Mouse (Mus musculus) intestine, postnatal 0 days (tissue): ENCODE results near the gene Ctsw. TPM values are rescaled to one million over a fixed set of nuclear protein-coding genes. Genes with fewer than 3 reads are reported as not detected.
A peak's percentile ranks its signal among the peaks of the same experiment; 100 is the strongest.

Experiments
- ATAC-seq: fragments of 200-750 bp; cut with Nextera tagmentation; 2 replicates; pipeline ENCODE4 v1.8.0; 2017; ENCODE audit warnings: mild to moderate bottlenecking, moderate TSS enrichment, moderate library complexity
- H3K27ac ChIP-seq: fragments of 300-500 bp; sonication (generic); 2 replicates; pipeline ENCODE4 v1.5.1; 2014; ENCODE audit warnings: mild to moderate bottlenecking, low read depth, low read length, moderate library complexity
- H3K27me3 ChIP-seq: fragments of 300-500 bp; sonication (generic); replicated peaks from 2 replicates; pipeline ENCODE4 v1.6.1; 2014; ENCODE audit warnings: low read length, mixed read lengths; ENCODE audit not compliant: control insufficient read depth, insufficient read depth
- H3K36me3 ChIP-seq: fragments of 300-500 bp; sonication (generic); 2 replicates; pipeline ENCODE4 v1.6.1; 2014; ENCODE audit warnings: mild to moderate bottlenecking, moderate library complexity; ENCODE audit not compliant: control insufficient read depth, insufficient read depth
- H3K4me1 ChIP-seq: fragments of 300-500 bp; sonication (generic); replicated peaks from 2 replicates; pipeline ENCODE4 v1.6.1; 2014; ENCODE audit warnings: antibody characterized with exemption, low read length, mixed read lengths; ENCODE audit not compliant: control insufficient read depth, insufficient read depth
- H3K4me2 ChIP-seq: fragments of 300-500 bp; sonication (generic); replicated peaks from 2 replicates; pipeline ENCODE4 v1.6.1; 2014; ENCODE audit warnings: low read depth, mild to moderate bottlenecking, moderate library complexity
- H3K4me3 ChIP-seq: fragments of 300-500 bp; sonication (generic); 2 replicates; pipeline ENCODE4 v1.5.1; 2014; ENCODE audit warnings: low read depth, low read length
- H3K9ac ChIP-seq: fragments of 300-500 bp; sonication (generic); 2 replicates; pipeline ENCODE4 v1.6.1; 2014; ENCODE audit warnings: mild to moderate bottlenecking, low read depth, low read length
- H3K9me3 ChIP-seq: fragments of 300-500 bp; sonication (generic); 2 replicates; pipeline ENCODE4 v1.6.1; 2016; ENCODE audit warnings: mixed run types; ENCODE audit not compliant: control insufficient read depth
- CTCF ChIP-seq: sonication (generic); IDR thresholded peaks from 2 replicates; pipeline ENCODE4 v1.5.1; 2016; ENCODE audit warnings: low read depth, mild to moderate bottlenecking, control low read depth, antibody characterized with exemption, moderate library complexity
- WGBS: fragments of 180-500 bp; shearing (Covaris S2); extraction: QIAGEN DNeasy Blood & Tissue Kit; methylation state at CpG from one replicate; pipeline ENCODE4 v1.1.7; 2014; 5-methylcytosine and 5-hydroxymethylcytosine counted together
- polyA plus RNA-seq: library from polyadenylated mRNA; unstranded; fragments of >200 nt; fragmentation: Nextera tagmentation; extraction: Ambion mirVana; gene quantifications from 2 replicates; pipeline ENCODE4 v1.2.1, GENCODE M21; 2015

The Ctsw gene
- polyA plus RNA-seq, result 0.85 and 0.92 TPM in 2 replicates

DNA sequence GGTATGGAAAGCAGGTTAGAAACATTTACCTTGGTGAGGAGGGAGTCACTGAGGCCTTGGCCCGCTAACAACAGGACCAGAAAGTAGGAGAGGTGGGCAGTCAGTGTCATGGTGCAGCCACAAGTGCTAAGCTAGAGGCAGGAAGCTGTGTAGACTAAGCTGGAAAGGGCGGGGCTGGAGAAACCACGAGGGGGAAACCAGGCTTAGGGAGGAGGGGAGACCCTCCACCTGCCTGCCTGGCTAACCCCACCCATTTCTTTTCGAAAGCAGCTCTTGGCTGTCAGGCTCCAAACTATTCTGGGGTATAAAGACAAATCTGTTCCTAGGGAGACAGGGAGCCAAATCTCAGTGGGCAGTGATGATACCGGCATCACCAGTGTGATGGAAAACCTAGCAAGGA, at the start of gene Ctsw:
Gene Ctsw (minus strand): TSS at position 134 of the 400 bp plus-strand sequence.
- no peak for ATAC-seq
- Histone ChIP-seq H3K36me3 (peaks cover 42% of the 10 kb centered on the region), H3K9me3 (no peaks in the 10 kb centered on the region), H3K9ac (no peak within 1 kb of the TSS), H3K4me1 (no peaks in the 10 kb centered on the region), H3K4me3 (no peak within 1 kb of the TSS), H3K4me2 (no peak within 1 kb of the TSS), H3K27me3 (no peaks in the 10 kb centered on the region), H3K27ac (no peak within 1 kb of the TSS)
- WGBS, result 47% methylated on average over 5 of the region's 5 CpGs
- no peak for TF ChIP-seq CTCF

DNA sequence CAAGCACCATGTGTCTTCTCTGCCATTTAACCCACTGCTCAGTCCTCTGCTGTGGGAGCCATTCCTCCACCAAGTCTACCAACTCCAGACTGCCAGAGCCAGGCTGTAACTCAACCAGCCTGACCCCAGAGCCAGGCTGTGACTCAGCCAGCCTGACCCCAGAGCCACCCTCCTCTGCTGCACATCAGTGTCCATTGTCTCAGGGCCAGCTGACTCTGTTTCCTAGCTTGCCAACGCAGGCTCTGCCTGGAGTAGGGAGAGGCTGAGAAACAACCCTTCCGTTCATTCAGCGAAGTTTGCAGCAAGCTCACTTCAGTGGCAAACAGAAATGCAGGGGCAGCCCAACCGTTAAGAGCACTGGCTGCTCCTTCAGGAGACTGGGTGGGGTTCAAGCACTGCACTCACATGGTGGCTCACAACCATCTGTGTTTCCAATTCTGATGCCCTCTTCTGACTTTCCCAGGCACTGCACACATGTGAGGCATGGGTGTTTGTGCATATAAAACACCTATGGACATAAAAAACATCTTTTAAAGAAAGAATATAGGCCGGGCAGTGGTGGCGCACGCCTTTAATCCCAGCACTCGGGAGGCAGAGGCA, 48.7 kb upstream of the Ctsw start:
- no peaks in the 10 kb centered on the region for H3K9me3 ChIP-seq
- no peaks in the 10 kb centered on the region; the same call in none of the 2 replicates for H3K4me1 ChIP-seq
- no peak for ATAC-seq
- H3K36me3 ChIP-seq, result no peaks in the 10 kb centered on the region
- TF ChIP-seq CTCF, result peak; percentile 32; the same call in 1 of the 2 replicates
- H3K4me3 ChIP-seq, result no peak overlapping the region
- H3K27me3 ChIP-seq, result no peaks in the 10 kb centered on the region
- H3K27ac ChIP-seq, result peak overlapping the region; percentile 23
- 78% methylated on average over 8 of the region's 8 CpGs for WGBS
- H3K9ac ChIP-seq, result no peak overlapping the region
- no peak overlapping the region for H3K4me2 ChIP-seq

DNA sequence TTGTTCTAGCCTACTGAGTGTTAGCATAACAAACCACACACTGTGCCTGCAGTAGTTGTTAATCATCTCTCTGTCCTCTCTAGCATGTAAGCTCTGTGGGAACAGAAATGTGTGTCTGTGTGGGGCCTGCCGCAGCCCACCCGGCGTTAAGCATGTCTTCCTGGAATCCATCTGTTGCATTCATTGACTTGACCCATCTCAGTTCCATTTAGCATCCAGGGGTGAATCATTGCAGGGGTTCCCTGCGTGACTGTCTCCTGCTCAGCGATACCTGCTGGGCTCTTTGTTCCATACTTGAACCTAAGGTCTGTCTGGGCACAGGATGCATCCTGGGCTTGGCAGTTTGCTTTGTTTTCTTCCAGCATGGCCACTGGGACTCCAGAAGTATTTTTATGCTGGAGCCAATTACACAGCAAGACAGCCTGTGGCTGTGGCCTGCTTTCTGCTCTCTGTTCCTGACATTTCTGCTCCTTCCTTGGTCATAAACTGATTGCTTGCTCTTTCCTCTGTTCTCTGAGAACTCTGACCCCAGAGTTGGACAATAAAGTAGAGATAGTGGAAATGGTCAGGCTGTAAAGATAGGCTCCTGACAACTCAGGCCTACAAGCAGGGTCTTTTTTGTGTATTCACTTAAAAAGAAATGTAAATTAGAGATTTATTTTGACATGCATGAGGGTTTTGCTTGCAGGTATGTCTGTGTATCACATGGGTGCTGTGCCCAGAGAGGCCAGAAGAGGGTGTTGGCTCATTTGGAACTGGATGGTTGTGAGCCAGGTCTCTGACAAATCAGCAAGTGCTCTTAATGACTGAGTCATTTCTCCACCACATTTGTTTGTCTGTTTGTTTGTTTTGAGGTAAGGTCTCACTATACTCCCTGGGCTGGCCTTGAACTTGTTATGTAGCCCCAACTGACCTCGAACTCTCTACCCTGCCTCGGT, 47.8 kb upstream of the Ctsw start:
- peak; percentile 52 for TF ChIP-seq CTCF
- Histone ChIP-seq H3K27ac (peak overlapping the region; percentile 23), H3K9ac (no peak overlapping the region), H3K4me1 (no peaks in the 10 kb centered on the region; the same call in none of the 2 replicates), H3K4me2 (no peak overlapping the region), H3K9me3 (no peaks in the 10 kb centered on the region), H3K4me3 (no peak overlapping the region), H3K36me3 (no peaks in the 10 kb centered on the region), H3K27me3 (no peaks in the 10 kb centered on the region)
- WGBS, result 69% methylated on average over 7 of the region's 7 CpGs
- peak; percentile 44 for ATAC-seq

DNA sequence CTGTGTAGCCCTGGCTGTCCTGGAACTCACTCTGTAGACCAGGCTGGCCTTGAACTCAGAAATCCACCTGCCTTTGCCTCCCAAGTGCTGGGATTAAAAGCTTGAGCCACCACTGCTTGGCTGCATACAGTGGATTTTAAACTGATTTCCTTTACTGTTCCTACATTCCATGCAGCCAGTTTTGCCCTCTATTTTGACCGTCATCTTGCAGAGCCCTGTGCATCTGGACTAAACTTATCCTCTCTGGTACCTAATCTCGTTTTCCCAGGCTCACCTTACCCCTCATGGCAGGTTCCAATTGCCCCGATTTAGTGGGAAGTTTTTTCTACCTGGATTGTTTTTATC, 44.7 kb upstream of the Ctsw start:
- no peak overlapping the region for H3K4me3 ChIP-seq
- H3K36me3 ChIP-seq, result no peaks in the 10 kb centered on the region
- H3K4me2 ChIP-seq, result no peak overlapping the region
- WGBS, result 84% methylated on average over 3 of the region's 3 CpGs
- TF ChIP-seq CTCF, result no peak
- no peaks in the 10 kb centered on the region for H3K9me3 ChIP-seq
- no peak for ATAC-seq
- no peak overlapping the region for H3K27ac ChIP-seq
- no peak overlapping the region for H3K9ac ChIP-seq
- no peaks in the 10 kb centered on the region; the same call in none of the 2 replicates for H3K4me1 ChIP-seq
- H3K27me3 ChIP-seq, result no peaks in the 10 kb centered on the region

DNA sequence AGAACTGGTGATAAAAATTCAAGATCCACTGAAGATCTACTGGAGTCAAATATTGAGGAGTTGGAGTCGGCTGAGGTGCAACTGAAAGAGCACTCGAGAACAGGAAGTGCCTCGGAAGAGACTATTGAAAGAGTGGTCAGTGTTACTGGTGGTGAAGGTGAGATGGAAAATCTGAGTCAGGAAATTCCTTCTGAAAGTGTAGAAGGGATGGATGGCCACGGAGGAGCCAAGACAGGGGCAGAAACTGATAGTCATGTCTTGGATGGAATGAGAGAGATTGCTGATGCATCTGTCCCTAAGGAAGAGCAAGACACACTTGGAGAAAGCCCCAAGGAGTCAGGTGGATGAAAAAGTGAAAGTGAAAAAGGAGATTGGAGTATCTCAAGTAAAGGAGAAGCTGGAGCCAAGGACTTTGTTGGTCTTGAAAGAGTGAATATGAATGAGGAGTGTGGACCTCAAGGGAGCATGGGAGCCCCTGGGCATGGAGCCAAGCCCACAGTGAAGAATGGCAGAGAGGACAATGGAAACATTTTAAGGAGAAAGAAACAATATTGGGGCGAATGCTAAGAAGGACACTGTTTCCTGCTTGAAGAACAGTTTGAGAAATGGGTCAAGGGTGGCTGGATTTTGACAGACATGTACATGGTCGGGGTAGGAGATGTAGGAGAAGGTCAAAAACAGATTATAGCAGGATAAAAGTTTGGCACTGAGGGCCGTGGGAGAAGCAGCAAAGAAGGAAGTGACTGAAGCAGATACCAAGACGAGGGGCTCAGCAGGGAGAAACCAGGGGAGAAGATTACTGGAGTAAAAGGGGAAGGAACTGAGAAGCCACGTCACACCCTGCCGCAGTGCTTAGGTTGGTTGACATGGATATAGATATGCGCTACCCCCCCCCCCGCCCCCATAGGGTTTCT, 44.0 kb upstream of the Ctsw start:
- no peak for ATAC-seq
- Histone ChIP-seq H3K9me3 (no peaks in the 10 kb centered on the region), H3K27me3 (no peaks in the 10 kb centered on the region), H3K9ac (no peak overlapping the region), H3K4me2 (peak overlapping the region; percentile 81; the same call in 1 of the 2 replicates), H3K4me1 (no peaks in the 10 kb centered on the region; the same call in 1 of the 2 replicates), H3K27ac (no peak overlapping the region), H3K36me3 (no peaks in the 10 kb centered on the region), H3K4me3 (no peak overlapping the region)
- no peak for TF ChIP-seq CTCF
- WGBS, result 68% methylated on average over 12 of the region's 12 CpGs
